Mouse (Mus musculus) mature B cell (primary cell): ENCODE data around the gene Cox19.
"Not testable (repeated sequence)": the region's sequence is repeated elsewhere in the genome, so short reads cannot be mapped to it uniquely, and the experiment has no call there.

ENCODE experiments used
- in situ Hi-C: fragments of 300-500 bp; cut with MboI; formaldehyde crosslinking; loops from 2 replicates; pipeline ENCODE4 v1.14.3; 2019

Gene Cox19

GRCm38 (mm10) chr5:139363858-139364257, 12.6 kb upstream of the Cox19 start:
- in situ Hi-C loops: no loop called here

DNA sequence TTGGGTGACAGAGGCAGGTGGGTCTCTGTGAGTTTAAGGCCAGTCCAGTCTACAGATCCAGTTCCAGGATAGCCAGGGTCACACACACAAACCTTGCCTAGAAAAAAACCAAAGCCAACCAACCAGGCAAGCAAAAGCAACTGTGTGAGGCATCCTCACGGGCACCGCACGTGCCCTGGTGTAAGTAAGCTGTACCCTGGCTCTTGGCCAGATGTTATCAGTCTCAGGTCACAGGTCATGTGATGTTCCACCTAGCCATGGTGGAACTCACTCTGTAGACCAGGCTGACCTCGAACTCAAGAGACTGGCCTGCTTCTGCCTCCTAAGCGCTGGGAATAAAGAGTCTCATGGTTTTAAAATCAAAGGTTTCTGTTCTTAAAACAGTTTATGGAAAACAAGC, 8.0 kb upstream of the Cox19 start:
- in situ Hi-C loops: no loop called here

- in situ Hi-C loops: no loop called here
Observed at GRCm38 (mm10) chr5:139358653-139359052, 7.4 kb upstream of the Cox19 start.

DNA sequence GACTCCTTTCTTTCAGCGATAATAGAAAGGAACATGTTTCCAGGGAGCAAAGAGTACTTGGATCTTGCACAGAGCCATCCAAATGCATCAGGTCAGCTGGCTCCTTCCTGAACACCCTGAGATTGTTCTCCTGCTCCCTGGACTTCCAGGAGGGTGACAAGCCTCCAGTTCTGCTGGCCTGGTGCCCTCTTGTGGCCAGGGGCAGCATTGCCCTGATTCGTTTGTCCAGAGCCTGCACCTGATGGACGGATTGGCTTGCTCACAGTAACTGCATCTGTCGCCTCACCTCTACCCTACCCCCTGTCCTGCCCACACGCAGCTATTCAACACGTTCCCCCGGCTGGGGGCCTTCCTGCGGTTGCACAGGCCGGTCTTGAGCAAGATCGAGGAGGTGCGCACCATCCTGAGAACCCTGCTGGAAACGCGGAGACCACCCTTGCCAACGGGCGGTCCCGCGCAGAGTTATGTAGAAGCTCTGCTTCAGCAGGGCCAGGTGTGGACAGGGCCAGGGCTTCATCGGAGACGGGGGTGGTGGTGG, 4.1 kb upstream of the Cox19 start:
- in situ Hi-C loops: no loop called here

- in situ Hi-C loops: no loop called here
Observed at GRCm38 (mm10) chr5:139353946-139354345, 2.7 kb upstream of the Cox19 start.

DNA sequence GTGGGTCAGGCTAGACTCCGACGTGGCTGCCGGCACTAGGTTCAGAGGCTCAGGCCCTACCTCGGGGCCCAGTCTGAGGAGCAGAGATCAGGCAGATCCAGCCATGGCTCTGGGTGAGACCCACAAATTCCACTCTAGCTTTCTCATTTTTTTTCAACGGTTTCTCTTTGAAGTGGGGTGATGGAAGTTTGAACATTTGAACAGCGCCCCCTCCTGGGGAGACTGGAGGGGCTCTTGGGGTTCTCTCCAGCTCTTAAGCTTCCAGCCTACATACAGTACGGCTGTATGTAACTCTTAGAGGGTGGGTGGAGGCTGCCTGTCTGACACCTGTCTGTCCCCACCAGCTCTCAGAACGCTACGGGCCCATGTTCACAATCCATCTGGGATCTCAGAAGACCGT, 2.3 kb upstream of the Cox19 start:
- in situ Hi-C loops: no loop called here

GRCm38 (mm10) chr5:139352317-139352716, 1.1 kb upstream of the Cox19 start, which contains the start of gene Cyp2w1:
Cyp2w1 (plus strand) TSS chr5:139352617.
- in situ Hi-C loops: no loop called here

DNA sequence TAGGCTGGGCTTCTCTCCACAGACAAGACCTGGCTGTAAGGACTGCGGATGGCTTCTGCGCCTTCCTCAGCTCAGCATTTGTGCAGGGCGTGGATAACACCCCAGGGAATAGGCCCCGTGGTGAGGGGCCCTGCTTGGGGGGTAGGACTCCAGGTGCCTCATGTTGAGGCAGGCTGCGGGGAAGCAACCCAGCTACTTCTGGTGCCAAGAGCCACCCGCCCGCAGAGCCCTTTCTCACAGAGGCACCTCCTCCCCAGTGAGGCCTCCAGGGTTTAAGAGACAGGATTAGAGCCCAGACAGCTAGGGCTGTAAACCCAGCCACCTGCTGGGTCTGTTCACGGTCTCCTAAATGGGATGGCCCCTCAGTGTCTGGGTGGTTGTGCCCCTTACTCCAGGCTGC, 410 bp upstream of the Cox19 start:
- in situ Hi-C loops: no loop called here

DNA sequence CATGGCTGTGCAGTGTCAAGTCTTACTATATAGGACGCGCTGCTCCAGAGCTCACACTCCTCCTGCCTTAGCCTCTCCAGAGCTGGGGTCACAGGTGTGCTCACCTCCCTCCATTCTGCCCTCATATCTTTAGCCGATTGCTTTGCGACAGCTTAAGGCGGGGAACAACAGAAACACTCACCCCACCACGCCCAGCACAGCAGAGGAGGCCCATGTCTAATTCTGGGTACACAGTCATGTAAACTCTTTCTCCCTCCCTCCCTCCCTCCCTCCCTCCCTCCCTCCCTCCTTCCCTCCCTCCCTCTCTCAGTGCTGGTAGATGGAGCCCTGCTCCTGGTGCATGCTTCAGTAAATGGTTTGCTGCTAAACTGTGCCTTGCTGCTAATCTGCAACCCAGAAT, 1.5 kb downstream of the Cox19 start:
- in situ Hi-C loops: no loop called here

- in situ Hi-C loops: no loop called here
Observed at GRCm38 (mm10) chr5:139347225-139347624, 4.0 kb downstream of the Cox19 start.

DNA sequence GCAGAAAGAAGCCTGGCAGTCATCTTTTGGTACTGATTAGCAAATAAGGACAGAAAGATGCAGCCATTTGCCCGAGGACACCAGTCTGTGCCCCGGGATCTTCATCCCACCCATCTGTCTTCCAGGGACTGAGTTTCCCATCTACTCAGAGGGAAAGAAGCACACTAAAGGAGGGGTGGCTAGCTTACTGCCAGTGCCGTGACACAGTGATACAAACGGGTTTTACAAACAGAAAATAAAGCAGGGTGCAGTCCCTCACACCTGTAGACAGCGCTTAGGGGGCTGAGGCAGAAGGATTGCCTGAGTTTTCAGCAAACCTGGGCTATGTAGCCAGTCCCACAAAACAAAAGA, 5.9 kb downstream of the Cox19 start:
- in situ Hi-C loops: no loop called here

DNA sequence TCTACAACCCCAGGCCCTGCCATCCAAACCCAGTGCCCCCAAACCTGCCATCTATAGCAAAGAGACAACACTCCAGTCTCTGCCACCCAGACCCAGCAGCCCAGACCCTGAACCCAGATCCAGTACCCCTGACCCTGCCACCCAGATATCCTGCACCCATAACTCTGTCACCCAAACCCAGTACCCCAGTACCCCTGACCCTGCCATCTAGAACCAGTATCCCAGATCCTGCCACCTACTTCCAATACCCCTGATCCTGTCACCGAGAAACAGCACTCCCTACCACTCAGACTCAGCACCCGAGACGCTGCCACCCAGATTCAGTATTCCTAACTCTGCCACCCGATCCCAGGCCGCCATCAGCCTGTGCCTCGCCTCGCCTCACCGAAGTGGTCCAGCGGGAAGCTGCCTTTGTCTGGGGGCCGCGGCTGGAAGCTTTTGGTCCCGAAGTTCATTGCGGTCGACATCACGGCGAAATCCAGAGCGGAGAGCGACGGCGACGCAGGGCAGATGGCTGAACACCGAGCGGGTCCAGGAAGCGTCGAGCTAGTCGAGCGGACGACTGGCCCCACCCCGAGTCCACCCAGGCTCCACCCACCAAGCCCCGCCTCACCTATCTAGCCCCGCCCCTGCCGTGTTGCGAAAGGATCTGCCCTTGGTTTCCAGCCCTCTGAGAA, 6.4 kb downstream of the Cox19 start:
- in situ Hi-C loops: no loop called here

DNA sequence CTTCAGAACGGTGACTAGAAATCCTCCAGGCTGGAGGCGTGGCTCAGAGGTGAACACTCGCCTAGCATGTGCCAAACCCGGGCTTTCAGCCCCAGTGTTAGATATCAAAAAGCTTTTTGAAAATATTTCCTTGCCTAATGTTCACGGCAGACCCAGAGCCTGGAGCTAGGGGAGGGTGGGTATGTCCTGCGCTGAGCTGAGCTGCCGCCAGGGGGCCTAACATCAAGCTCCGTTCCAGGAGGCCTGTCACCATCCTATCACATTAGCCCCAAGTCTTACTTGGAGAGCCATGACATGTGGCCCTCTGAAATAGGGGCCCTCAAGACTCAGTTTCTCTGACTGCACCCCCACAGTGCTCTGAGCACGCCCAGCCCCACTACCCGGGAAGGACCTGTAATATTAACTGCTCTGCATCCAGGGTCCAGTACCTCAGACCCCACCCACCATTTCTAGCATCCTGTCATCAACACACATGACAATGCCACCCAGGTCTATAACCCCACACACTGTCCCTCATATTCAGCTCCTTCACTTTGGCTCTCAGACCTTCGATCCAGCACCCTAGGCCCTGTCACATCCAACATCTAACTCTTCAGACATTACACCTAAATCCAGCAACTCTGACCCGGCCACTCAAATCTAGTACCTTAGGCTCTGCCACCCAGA, 7.1 kb downstream of the Cox19 start:
- in situ Hi-C loops: no loop called here

- in situ Hi-C loops: no loop called here
Observed at GRCm38 (mm10) chr5:139338891-139339290, 12.3 kb downstream of the Cox19 start.

- in situ Hi-C loops: no loop called here
Observed at GRCm38 (mm10) chr5:139338403-139338802, 12.8 kb downstream of the Cox19 start.

DNA sequence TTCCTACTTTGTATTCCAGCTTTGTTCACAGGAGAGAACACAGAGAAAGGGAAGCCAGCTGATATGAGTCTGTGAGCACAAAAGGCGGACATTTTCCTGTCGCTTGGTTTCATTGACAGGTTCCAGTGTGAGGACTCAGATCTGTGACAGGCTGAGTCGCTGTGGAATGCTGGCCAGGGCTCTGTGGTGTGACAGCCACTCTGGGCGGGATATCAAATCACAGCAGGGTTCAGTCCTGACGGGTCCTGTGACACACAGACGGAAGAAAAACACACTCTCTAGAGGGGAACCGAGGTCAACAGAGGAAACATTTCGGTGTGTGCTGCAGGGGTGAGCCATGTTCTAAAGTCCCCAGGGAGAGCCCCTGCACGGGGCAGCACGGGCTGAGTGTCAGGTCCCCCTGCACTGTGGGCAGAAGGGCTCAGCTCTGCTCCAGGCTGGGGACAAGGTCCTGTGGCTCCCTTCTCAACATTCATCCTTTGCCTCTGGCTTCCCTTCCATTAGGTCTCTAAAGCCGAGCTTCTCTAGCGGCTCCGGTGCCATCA, 13.3 kb downstream of the Cox19 start:
- in situ Hi-C loops: no loop called here

- in situ Hi-C loops: no loop called here
Observed at GRCm38 (mm10) chr5:139335634-139336033, 15.6 kb downstream of the Cox19 start.

DNA sequence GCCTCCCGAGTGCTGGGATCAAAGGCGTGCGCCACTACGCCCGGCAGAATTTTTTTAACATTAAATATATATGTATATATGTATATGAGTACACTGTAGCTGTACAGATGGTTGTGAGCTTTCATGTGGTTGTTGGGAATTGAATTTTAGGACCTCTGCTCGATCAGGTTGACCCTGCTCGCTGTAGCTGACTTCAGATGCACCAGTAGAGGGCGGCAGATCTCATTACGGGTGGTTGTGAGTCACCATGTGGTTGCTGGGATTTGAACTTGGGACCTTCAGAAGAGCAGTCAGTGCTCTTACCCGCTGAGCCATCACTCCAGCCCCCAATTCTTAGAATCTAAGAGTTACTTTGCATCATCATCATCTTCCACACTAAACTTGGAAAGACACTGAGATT, 16.8 kb downstream of the Cox19 start:
- in situ Hi-C loops: not testable (repeated sequence)

DNA sequence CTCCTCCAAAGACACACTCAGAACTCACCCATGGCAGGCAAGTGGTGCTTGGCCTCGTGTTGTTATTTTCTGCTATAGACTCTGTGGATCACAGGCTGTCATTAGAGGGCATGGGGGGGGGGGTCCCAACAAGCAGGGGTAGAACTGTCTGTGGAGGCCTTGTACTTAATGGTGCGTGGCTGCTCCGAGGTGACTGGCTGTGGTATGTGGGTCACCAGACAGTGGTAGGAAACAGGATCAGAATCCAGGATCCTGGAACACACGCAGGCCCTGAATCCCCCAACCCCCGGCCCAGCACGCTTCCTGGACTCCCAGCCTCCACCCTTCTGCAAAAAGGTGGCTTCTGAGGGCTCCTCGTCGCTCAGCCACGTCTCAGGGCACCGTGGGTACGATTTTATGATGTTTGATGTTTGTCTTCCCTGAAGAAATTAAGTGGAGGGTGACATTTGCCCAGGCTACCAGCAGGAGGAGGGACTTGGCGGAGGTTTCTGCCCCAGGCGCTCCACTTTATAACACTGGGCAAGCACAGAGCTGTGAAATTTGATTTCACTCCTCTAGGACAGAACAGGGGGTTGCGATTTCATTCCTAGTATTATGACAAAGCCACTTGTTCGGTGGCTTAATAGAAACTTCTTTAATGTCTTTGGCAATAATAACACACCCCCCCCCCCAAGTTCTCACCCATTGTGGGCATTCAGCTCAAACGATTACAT, 17.8 kb downstream of the Cox19 start:
- in situ Hi-C loops: no loop called here

DNA sequence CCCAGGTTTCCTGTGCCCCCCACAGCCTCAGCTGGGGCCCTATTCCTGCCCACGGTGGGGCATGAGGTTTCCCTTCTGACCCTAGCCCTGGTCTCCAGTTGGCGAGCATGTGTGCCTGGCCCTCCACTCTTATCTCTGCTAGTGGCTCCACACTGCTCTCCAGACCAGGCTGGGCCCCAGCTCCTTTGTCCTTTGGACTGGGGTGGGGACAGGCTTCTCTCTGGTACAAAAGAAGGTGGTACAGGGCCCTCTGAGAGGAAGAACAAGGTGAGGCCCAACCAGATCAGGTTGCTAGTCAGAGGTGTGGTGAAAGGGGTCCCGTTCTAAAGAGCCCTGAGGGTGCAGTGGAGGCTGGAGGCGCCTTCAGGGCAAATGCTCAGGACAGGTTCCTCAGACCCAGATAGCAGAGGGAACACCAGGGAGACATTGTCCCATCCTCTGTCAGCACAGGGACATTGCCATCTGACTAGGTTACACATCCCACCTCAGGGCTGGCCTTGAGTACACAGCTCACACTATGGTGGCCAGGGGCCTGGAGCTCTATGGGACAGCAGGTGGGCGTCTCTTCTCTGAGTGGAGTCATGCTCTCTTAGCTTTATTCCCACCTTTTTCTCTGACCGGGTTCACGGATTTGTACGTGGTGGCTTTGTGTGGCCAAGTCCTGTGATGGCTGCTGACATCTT, 18.5 kb downstream of the Cox19 start:
- in situ Hi-C loops: no loop called here

GRCm38 (mm10) chr5:139331742-139332141, 19.5 kb downstream of the Cox19 start:
- in situ Hi-C loops: no loop called here

- in situ Hi-C loops: no loop called here
Observed at GRCm38 (mm10) chr5:139330766-139331165, 20.5 kb downstream of the Cox19 start.
